Mouse (Mus musculus) olfactory bulb, adult 2 months (tissue): ENCODE measurements at regions not wholly inside any gene's neighbourhood (a gene's known extent, or its start where the extent isn't known, plus 50 kb on each side); places are given as distances from the start of the nearest gene placed in this dataset.

Source experiments
- H3K27ac ChIP-seq: fragments of 200-500 bp; 2 replicates; pipeline ENCODE4 v1.5.1; 2012; ENCODE audit warnings: low read depth, low read length; ENCODE audit not compliant: insufficient read depth
- H3K4me1 ChIP-seq: fragments of 200-500 bp; 2 replicates; pipeline ENCODE4 v1.6.1; 2012; ENCODE audit warnings: low read length; ENCODE audit not compliant: control insufficient read depth, insufficient read depth
- H3K4me3 ChIP-seq: fragments of 200-500 bp; 2 replicates; pipeline ENCODE4 v1.5.1; 2012; ENCODE audit warnings: mild to moderate bottlenecking, low read depth, low read length, moderate library complexity; ENCODE audit not compliant: insufficient read depth
- CTCF ChIP-seq: fragments of 200-500 bp; IDR thresholded peaks from 2 replicates; pipeline ENCODE4 v1.5.1; 2012; ENCODE audit warnings: low read depth, mild to moderate bottlenecking, low read length, moderate library complexity; ENCODE audit not compliant: insufficient read depth
- POLR2A ChIP-seq: fragments of 200-500 bp; IDR thresholded peaks from 2 replicates; pipeline ENCODE4 v1.6.1; 2012; ENCODE audit warnings: mild to moderate bottlenecking, low read depth, low read length, moderate library complexity; ENCODE audit not compliant: insufficient read depth
- WGBS: fragments of 180-500 bp; shearing (Covaris S2); methylation state at CpG from one replicate; pipeline ENCODE4 v1.1.7; 2018; 5-methylcytosine and 5-hydroxymethylcytosine counted together

DNA sequence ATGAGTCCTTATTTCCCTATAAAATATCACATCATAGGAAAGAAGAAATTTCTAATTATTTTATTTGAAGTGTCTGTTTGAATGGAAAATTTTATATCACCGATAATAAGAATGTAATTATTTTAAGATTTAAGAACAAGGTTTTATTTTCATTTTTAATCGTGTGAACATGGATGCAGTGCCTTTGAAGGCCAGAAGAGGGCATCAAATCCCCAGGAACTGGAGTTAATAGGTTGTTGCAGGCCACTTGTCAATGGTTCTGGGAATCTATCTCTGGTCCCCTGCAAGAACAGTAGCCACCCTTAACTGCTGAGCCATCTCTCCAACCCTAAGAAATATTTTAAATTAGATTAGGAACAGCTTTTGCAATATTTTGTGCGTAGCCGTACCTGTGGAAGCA is 66.5 kb upstream of the 4933415F23Rik start:
- Histone ChIP-seq H3K4me3 (no peak overlapping the region), H3K4me1 (no peaks in the 10 kb centered on the region), H3K27ac (no peak overlapping the region)
- TF ChIP-seq CTCF = no peak
- 96% methylated on average over 4 of the region's 4 CpGs for WGBS

DNA sequence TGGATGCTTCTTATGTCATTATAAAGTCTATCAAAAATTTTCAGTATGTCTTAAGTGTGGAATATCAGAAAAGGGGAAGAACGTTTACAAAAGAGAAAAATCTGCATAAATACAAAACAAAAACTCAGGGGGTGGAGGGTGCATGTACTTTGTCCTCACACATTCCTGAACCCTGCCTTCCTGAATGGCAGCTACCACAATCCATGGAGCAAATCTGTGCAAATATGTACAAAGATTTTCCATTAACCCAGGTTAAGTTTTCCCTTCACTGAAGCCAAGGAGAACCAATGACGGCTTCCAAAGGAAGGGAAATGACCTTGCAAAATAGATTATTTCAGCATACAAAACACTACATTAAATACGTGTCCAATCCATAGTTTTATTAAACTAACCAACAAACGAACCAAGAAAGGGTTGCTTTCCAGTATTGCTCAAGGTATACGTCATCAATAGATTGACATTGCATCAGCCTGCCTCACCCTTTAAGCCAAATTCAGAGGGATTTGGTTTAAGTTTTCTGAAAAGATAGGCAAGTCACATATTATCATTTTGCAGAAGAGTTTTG is 61.4 kb upstream of the 4933415F23Rik start:
- 83% methylated on average over 5 of the region's 5 CpGs for WGBS
- Histone ChIP-seq H3K27ac (no peak overlapping the region), H3K4me3 (no peak overlapping the region), H3K4me1 (no peaks in the 10 kb centered on the region)
- TF ChIP-seq CTCF (no peak), POLR2A (no peak)

DNA sequence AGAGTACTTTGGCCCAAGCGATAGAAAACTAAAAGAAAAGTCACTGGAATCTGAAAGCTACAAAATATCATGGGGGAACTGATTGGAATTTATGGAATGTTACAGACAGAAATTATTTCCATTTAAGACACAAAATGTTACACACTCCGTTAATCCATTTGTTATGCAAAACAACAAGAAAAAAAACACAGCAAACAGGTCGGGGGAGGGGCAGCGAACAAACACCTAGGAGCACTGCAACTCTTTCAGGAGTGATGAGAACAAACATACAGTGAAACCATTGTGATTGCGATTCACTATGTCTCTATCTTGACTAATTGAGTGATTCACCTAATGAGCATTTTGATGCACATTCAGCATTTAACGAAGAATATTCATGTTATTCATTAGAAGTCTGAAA is 60.7 kb upstream of the 4933415F23Rik start:
- Histone ChIP-seq H3K27ac (no peak overlapping the region), H3K4me1 (no peaks in the 10 kb centered on the region), H3K4me3 (no peak overlapping the region)
- 74% methylated on average over 6 of the region's 6 CpGs for WGBS
- TF ChIP-seq POLR2A (no peak), CTCF (no peak)
